Mouse (Mus musculus) kidney, adult 10 weeks (tissue): ENCODE results near the gene Erbb3. TPM values are rescaled to one million over a fixed set of nuclear protein-coding genes. Genes with fewer than 3 reads are reported as not detected.

Source experiments
- polyA plus RNA-seq: library from polyadenylated mRNA; stranded (reverse); fragments of 350-450 nt; fragmentation: Illumina TruSeq; extraction: RNeasy Lipid Tissue Mini Kit (QIAGEN cat#74804); gene quantifications from one replicate; pipeline ENCODE4 v1.2.3, GENCODE M21; 2014; ENCODE audit warnings: low read depth, low replicate concordance

The Erbb3 gene
- 28.2 TPM for polyA plus RNA-seq

DNA sequence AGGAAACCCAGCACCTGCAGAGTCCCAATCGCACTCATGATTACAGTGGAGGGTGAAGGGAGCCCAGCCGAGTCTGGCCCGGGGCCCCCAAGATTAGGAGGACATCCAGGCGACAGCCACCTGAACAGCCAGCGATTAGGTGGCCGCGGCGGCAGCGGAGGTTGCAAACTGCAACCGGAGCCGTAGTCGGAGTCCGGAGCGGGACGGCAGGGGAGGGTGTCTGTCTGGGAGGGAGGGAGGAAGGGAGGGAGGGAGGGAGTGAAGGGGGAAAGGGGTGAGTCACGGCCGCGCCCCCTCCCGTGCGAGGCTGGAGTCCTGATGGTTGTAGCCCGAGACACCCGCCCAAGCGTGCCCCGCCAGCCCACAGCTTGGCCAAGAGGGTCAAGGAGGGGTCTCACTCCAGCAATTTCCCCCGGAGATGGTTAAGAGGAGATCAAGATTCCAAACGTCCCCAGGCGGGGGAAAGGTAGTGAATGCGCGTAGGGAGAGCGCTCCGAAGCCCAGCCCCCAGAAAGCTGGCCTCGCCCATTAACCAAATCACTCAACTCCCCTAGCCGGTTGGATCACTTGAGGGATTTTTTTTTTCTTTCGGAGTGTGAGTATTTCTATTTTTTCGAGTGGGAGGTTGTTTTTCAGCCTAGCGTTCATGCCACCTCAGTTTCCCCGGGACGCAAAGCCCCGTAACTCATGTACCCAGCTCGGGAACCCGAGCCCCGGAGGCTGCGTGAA, at the start of gene Erbb3:
TSS of gene Erbb3 (minus strand) at position 189 of the 729 bp plus-strand sequence.

DNA sequence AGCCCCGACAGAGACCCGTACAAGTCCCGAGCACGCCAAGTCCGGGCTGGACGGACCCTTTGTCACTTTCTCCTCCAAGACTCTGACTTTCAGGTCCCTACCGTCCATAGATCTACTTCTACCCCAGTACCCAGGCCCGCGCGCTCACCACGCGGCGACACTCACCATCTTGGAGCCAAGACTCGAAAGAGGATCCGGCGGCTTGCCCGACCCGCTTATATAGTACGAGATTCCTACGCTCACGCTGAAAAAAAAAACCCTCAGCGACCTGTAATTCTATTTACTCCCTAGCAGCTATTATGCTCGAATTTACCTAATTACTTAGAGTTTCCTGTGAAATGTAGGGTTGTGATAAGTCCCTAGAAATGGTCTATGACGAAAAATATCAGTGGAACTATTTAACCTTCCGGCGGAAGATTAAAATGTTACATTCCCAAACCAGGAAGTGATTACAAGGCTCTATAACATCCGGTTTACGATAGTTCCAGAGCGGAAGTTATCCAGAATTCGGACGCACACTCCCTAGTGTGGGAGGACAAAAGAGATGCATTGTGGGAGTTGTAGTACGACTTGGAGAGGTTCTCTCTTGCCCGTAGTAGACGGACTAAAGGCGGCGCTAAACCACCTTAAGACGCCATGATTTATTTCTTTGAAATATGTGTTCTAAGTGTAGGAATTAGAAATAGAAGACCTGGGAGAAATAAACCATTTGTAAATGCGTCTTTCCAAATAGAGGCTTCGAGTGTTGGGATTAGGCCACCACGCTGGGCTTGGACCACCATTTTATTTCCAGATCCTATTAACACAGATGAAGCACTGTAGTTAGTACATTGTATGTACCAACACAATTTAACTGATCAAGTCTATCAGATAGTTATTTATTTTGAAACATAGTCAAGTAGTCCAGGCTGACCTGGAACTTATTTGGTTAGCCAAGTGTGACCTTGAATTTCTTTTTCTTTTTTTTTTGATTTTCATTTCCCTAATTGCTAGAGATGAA, 37.2 kb upstream of the Erbb3 start, which contains the start of gene Rps26:
TSS of gene Rps26 (minus strand) at position 437 of the 1,000 bp plus-strand sequence.

GRCm38 (mm10) chr10:128565788-128566531, 23.5 kb downstream of the Erbb3 start, which contains the start of gene Pa2g4:
Gene Pa2g4, minus strand, starts transcription at chr10:128565987.

DNA sequence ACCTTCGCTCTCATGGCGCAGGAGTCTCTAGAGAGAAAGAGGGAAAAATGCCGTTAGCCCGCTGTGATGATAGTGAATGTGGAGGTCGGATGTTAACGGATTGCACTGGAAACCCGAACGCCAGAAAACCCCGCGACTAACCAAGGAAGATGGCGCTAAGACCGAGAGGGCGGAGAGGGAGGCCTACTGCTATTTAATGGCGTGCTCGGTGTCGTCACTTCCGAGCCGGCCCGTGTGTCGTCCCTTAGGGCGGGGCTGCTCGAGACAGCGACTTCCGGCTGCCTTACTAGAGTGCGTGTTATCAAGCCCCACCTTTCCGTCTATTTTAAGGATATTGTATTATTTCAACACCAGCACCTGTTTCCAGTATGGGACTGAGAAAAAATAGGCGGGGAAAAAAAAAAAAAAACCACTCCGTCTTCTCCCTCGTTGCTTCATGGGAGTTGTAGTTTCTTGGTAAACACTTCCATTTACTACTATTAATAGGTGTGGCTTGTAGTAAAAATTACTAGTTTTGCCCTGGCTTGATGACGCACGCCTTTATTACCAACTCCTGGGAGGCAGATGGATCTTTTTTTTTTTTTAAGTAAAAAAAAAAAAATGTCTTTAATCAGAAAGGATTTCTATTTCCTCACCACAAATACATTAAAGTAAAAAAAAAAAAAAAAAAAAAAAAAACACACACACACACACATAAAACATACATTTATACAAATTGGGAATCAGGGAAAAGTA, 40.3 kb downstream of the Erbb3 start, which contains the start of gene Rpl41:
TSS of gene Rpl41 (minus strand) at position 359 of the 735 bp plus-strand sequence.

DNA sequence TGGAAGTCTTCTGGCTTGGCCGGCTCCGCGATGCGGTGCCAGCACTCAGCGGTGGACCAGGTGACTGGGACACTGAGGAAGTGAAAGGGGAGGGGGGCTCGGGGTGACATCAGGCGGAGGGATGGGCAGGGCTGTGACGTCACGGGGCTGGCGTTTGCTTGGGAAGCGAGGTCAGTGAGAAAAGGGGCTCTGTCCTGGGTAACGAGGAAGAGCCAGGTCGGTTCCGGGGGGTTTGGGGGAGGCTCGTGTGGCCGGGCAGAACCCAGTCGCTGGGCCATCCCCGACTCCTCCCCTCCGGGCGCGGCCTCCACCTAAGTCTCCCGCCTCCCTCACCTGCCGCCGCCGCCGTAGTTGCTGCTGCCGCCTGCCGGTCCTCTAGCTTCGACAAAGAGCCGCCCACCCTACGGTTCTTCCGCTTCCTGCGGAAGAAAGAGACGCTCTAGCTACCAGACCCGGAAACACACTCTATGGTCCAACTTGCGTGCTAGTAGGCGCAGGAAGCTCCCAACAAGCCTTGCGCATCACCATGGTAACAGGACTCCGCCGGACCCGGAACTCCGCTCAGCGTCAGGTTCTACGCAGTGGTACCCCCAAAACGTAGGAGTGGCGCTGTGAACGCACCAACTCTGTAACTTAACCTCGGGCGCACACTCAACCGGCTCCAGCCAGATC, 42.0 kb downstream of the Erbb3 start, which contains the start of gene Zc3h10:
TSS of gene Zc3h10 (minus strand) at position 414 of the 672 bp plus-strand sequence.

GRCm38 (mm10) chr10:128525671-128526308, 63.7 kb downstream of the Erbb3 start, which contains the start of gene Esyt1:
Gene Esyt1, minus strand, starts transcription at chr10:128525871.

Other genes with a start within 250 kb of the Erbb3 start
- gene Coq10a, start 220.7 kb downstream of the Erbb3 start, polyA plus RNA-seq: 8.7 TPM
- 4.6 TPM for gene Ankrd52, start 212.5 kb downstream of the Erbb3 start, polyA plus RNA-seq
- gene Slc39a5, start 188.4 kb downstream of the Erbb3 start, polyA plus RNA-seq: 0.53 TPM
- 18.4 TPM for gene Nabp2, start 178.2 kb downstream of the Erbb3 start, polyA plus RNA-seq
- 4.9 TPM for gene Rnf41, start 178.0 kb downstream of the Erbb3 start, polyA plus RNA-seq
- gene Smarcc2, start 130.4 kb downstream of the Erbb3 start, polyA plus RNA-seq: 47.7 TPM
- gene Myl6, start 95.5 kb downstream of the Erbb3 start, polyA plus RNA-seq: 99.8 TPM
- 0.40 TPM for gene Myl6b, start 91.0 kb downstream of the Erbb3 start, polyA plus RNA-seq
- gene Esyt1, start 63.8 kb downstream of the Erbb3 start, polyA plus RNA-seq: 2.3 TPM
- 1.6 TPM for gene Zc3h10, start 41.9 kb downstream of the Erbb3 start, polyA plus RNA-seq
- gene Rpl41, start 40.3 kb downstream of the Erbb3 start, polyA plus RNA-seq: 11.9 TPM
- gene Pa2g4, start 23.7 kb downstream of the Erbb3 start, polyA plus RNA-seq: 69.1 TPM
- 7.0 TPM for gene Rps26, start 37.1 kb upstream of the Erbb3 start, polyA plus RNA-seq
- gene Ikzf4, start 56.3 kb upstream of the Erbb3 start, polyA plus RNA-seq: 1.1 TPM
- 25.8 TPM for gene Suox, start 84.4 kb upstream of the Erbb3 start, polyA plus RNA-seq
- gene Rab5b, start 106.6 kb upstream of the Erbb3 start, polyA plus RNA-seq: 128 TPM
- gene Pmel, start 114.5 kb upstream of the Erbb3 start, polyA plus RNA-seq: not detected
- 8.1 TPM for gene Cdk2, start 115.4 kb upstream of the Erbb3 start, polyA plus RNA-seq
- gene Dgka, start 155.2 kb upstream of the Erbb3 start, polyA plus RNA-seq: 8.3 TPM
- gene Pym1, start 158.2 kb upstream of the Erbb3 start, polyA plus RNA-seq: 0.57 TPM
- gene Mmp19, start 201.3 kb upstream of the Erbb3 start, polyA plus RNA-seq: 0.36 TPM
- gene Dnajc14, start 214.4 kb upstream of the Erbb3 start, polyA plus RNA-seq: 33.2 TPM
- 2.6 TPM for gene Tmem198b, start 214.7 kb upstream of the Erbb3 start, polyA plus RNA-seq
- 248 TPM for gene Sarnp, start 227.7 kb upstream of the Erbb3 start, polyA plus RNA-seq
- gene Ormdl2, start 232.0 kb upstream of the Erbb3 start, polyA plus RNA-seq: 130 TPM